Mouse (Mus musculus) heart, embryonic 10.5 days (tissue): ENCODE data around the gene 1700022I11Rik. TPM values are rescaled to one million over a fixed set of nuclear protein-coding genes. Genes with fewer than 3 reads are reported as not detected.

Experiments used
- DNase-seq: peaks from one replicate; pipeline ENCODE4 v3.0.0-alpha.2; 2017; ENCODE audit warnings: low spot score
- H3K27ac ChIP-seq: fragments of 300-500 bp; sonication (generic); 2 replicates; pipeline ENCODE4 v1.5.1; 2016; ENCODE audit warnings: mild to moderate bottlenecking
- H3K27me3 ChIP-seq: fragments of 300-500 bp; sonication (generic); 2 replicates; pipeline ENCODE4 v1.6.1; 2016; ENCODE audit warnings: mild to moderate bottlenecking; ENCODE audit not compliant: poor library complexity, insufficient read depth, severe bottlenecking
- H3K36me3 ChIP-seq: fragments of 300-500 bp; sonication (generic); 2 replicates; pipeline ENCODE4 v1.6.1; 2016; ENCODE audit warnings: mild to moderate bottlenecking, moderate library complexity
- H3K4me1 ChIP-seq: fragments of 300-500 bp; sonication (generic); 2 replicates; pipeline ENCODE4 v1.6.1; 2016; ENCODE audit warnings: mild to moderate bottlenecking
- H3K4me3 ChIP-seq: fragments of 300-500 bp; sonication (generic); 2 replicates; pipeline ENCODE4 v1.5.1; 2016; ENCODE audit warnings: mild to moderate bottlenecking, moderate library complexity
- H3K9me3 ChIP-seq: fragments of 300-500 bp; sonication (generic); 2 replicates; pipeline ENCODE4 v1.6.1; 2016; ENCODE audit warnings: mild to moderate bottlenecking, moderate library complexity
- WGBS: fragments of 180-500 bp; shearing (Covaris S2); methylation state at CpG from one replicate; pipeline ENCODE4 v1.1.7; 2016; 5-methylcytosine and 5-hydroxymethylcytosine counted together
- polyA plus RNA-seq: library from polyadenylated mRNA; unstranded; fragments of >200 nt; fragmentation: Nextera tagmentation; extraction: Ambion mirVana; gene quantifications from 2 replicates; pipeline ENCODE4 v1.2.1, GENCODE M21; 2016

The 1700022I11Rik gene
- polyA plus RNA-seq, 1 experiment from 2014 or later: 0.70 TPM

DNA sequence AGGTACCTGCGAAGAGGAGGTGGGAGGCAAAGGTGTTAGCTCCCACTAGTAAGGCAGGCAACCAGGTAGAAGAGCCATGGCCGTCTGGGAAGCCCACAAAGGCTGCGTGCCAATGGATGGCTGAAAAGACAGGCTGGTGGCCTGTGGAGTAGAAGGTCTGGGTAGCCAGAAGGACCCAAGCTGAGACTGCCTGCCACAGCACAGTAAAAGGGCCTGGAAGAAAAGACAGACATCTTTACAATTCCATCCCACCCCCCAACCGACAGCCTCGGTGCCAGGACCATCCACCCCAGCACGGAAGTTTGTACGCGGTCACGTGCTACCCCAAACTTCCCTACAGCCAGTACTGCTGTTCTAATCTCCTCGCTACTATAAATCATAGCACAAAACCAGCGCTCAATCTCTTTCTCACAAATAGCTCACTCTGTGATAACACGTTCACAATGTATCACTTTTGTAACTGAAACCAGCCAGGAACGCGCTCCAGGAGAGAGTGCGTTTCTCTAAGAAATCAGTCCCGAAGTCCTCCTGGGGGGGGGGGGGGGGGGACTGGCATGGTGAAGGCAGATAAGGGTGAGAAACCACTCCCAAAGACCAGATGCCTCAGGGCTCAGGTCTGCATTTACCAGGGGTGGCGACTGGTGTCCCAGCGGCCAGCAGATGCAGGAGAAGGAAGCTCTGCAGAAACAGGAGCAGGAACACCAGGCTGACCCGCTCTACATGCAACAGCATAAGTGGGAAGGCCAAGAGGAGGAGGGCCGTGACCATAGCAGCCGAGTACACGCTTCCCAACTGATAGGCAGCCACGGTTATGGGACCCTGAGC lies 50.4 kb downstream of the 1700022I11Rik start:
- H3K4me1 ChIP-seq: peaks cover 7% of the 10 kb centered on the region
- H3K36me3 ChIP-seq: peaks cover 81% of the 10 kb centered on the region
- no peak overlapping the region for H3K4me3 ChIP-seq
- no peaks in the 10 kb centered on the region for H3K27me3 ChIP-seq
- no peak for DNase-seq
- H3K9me3 ChIP-seq: no peaks in the 10 kb centered on the region
- whole genome bisulfite sequencing: 81% methylated on average over 23 of the region's 23 CpGs
- H3K27ac ChIP-seq: no peak overlapping the region

DNA sequence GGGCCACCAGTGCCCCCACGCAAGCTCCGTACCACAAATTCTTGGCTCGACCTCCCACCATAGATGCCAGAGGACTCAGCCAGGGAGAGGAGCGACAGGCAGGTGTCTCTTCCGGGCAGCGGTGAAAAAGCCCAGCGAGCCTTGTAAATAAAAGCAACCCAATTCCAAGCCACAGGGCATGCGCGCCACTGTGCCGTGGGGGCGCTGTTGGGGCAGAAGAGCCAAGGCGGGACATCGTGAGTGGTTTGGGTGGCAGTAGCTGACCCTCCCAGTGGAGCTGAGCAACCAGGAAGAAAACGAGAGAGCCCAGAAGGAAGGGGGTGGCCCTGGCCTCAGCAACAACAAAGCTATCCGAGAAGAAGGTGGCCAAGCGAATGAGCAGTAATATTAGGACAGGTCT lies 51.5 kb downstream of the 1700022I11Rik start:
- Histone ChIP-seq H3K4me3 (no peak overlapping the region), H3K27ac (no peak overlapping the region), H3K9me3 (no peaks in the 10 kb centered on the region), H3K27me3 (no peaks in the 10 kb centered on the region), H3K4me1 (peaks cover 11% of the 10 kb centered on the region), H3K36me3 (peaks cover 81% of the 10 kb centered on the region)
- 85% methylated on average over 16 of the region's 16 CpGs for WGBS
- DNase-seq: no peak

DNA sequence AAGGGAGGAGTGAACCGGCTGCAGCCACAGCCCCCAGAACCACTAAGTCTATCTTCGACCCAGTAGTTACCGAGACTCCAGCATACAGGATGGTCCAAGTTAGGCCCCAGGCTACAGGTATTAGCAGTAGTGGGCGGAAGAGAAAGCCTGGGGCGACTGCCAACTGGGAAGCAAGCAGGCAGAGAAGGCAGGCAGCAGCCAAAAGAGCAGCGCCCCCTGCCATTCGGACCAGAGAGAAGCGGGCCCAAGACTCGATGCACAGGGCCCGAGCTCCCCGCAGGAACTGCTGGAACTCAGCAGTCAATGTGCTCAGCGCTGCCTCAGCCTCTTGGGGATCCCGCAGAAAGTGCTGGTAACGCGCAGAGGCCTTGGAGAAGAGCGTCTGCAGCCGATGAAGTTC lies 51.9 kb downstream of the 1700022I11Rik start:
- peaks cover 81% of the 10 kb centered on the region for H3K36me3 ChIP-seq
- H3K27me3 ChIP-seq: no peaks in the 10 kb centered on the region
- no peak overlapping the region for H3K27ac ChIP-seq
- DNase-seq: no peak
- no peak overlapping the region for H3K4me3 ChIP-seq
- 72% methylated on average over 17 of the region's 17 CpGs for WGBS
- H3K4me1 ChIP-seq: peaks cover 11% of the 10 kb centered on the region
- no peaks in the 10 kb centered on the region for H3K9me3 ChIP-seq

DNA sequence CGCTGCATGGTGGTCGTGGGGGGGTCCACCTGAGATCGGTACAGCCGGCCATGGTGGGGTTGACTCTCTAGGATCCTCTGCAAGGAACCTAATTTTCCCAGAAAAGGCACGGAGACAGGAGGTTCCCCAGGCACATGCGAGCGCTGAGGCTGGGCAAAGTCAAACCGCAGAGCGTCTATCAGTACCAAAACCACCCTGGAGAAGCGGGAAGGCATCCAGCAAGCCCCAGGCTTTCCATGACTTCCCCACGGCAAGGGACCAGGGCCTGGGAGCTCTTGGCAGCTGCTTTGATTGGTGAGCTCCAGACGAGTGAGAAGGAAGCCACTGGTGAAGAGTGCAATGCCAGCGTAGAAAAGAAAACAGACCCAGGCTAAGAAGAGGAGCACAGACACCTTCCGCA lies 55.3 kb downstream of the 1700022I11Rik start:
- Histone ChIP-seq H3K4me3 (peak overlapping the region; percentile 74), H3K4me1 (peaks cover 14% of the 10 kb centered on the region), H3K27ac (peak overlapping the region; percentile 90), H3K36me3 (peaks cover 84% of the 10 kb centered on the region), H3K9me3 (no peaks in the 10 kb centered on the region), H3K27me3 (no peaks in the 10 kb centered on the region)
- 73% methylated on average over 14 of the region's 14 CpGs for WGBS
- DNase-seq: no peak

DNA sequence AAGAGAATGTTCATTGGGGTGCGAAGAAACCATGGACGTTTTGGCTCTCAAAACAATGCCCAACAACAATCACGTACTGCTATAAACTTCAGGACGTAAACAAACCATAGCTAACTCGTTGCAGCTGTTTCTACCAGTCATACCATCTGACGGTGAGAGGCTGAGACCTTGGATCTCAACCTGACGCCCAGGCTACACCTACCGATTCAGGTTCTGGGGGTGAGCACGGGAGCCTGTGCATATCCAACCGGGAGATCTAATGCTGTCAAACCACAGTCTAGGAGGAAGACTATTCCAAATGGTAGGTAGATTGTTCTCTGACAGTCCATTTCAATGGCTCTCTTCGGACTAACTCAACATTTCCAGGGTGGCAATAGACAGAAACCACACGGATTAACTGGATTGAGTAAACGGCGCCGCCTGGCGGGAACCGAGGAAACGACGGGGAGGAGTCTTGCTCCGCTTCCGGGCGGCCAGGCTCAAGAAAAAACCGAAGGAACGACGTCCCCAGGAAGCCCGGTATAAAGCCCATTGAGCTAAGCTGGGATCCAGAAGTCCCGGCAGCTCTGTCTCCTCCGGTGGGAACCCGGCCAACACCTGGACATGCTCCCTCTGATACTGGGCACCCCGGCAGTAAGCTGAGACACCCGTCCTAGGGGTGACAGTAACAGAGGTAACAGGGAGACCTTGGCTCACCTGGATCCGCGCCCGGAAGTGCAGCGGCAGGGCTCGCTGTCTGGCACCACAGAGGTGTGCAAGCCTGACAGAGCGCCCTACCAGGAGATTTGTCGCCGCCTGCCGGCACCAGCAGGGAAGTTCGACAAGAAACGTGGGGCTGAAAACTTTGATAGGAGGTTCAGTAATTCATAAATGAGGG lies 55.9 kb downstream of the 1700022I11Rik start, which contains the start of gene Pigo:
TSS of gene Pigo (minus strand) at position 736 of the 877 bp plus-strand sequence.
- no peaks in the 10 kb centered on the region for H3K27me3 ChIP-seq
- DNase-seq: peak; percentile 96
- peak within 1 kb of the TSS; percentile 74 for H3K4me3 ChIP-seq
- H3K4me1 ChIP-seq: peaks cover 20% of the 10 kb centered on the region
- 8% methylated on average over 42 of the region's 42 CpGs for WGBS
- H3K27ac ChIP-seq: peak within 1 kb of the TSS; percentile 90
- peaks cover 81% of the 10 kb centered on the region for H3K36me3 ChIP-seq
- H3K9me3 ChIP-seq: no peaks in the 10 kb centered on the region

DNA sequence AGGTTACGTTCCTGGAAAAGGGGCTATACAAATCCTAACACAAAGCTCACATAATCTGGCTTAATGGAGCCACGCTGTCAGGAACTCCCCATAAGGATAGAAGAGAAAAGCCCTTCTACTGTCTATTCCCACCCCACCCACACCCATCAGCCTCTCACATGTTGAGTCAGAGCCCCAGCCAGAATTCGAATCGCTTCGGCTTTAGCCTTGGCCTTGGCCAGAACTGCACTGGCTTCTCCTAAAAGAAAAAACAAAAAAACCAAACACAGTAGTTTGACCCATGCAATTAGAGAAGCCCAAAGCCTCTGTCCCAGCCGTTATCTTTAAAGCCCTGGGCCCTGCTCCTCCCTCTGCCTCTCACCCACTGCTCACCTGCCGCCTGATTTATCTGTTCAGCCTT lies 59.7 kb downstream of the 1700022I11Rik start:
- DNase-seq: no peak
- H3K27me3 ChIP-seq: no peaks in the 10 kb centered on the region
- H3K27ac ChIP-seq: no peak overlapping the region
- no peaks in the 10 kb centered on the region for H3K9me3 ChIP-seq
- H3K4me1 ChIP-seq: peaks cover 31% of the 10 kb centered on the region
- H3K36me3 ChIP-seq: peaks cover 52% of the 10 kb centered on the region
- no peak overlapping the region for H3K4me3 ChIP-seq
- WGBS: 92% methylated on average over 7 of the region's 7 CpGs

DNA sequence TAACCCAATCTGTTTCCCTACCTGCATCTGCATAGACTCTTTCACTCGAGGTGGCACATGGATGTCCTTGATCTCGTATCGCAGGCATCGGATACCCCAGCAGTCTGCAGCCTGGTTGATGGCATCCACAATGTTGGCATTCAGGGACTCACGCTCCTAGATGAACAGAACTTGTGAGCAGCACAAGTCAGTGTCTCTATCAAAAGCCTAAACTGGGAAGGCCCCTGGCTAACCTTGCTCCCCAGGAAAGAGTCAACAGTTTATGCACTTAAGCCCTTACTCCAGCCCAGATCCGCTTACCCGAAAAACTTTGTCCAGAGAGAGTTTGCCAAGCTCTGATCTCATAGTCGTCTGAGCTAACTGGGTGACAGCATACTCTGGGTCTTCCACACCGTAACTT lies 60.3 kb downstream of the 1700022I11Rik start:
- H3K27ac ChIP-seq: no peak overlapping the region
- no peaks in the 10 kb centered on the region for H3K9me3 ChIP-seq
- H3K36me3 ChIP-seq: peaks cover 52% of the 10 kb centered on the region
- H3K27me3 ChIP-seq: no peaks in the 10 kb centered on the region
- peaks cover 25% of the 10 kb centered on the region for H3K4me1 ChIP-seq
- DNase-seq: no peak
- H3K4me3 ChIP-seq: no peak overlapping the region; the same call in 1 of the 2 replicates
- 89% methylated on average over 9 of the region's 9 CpGs for WGBS

DNA sequence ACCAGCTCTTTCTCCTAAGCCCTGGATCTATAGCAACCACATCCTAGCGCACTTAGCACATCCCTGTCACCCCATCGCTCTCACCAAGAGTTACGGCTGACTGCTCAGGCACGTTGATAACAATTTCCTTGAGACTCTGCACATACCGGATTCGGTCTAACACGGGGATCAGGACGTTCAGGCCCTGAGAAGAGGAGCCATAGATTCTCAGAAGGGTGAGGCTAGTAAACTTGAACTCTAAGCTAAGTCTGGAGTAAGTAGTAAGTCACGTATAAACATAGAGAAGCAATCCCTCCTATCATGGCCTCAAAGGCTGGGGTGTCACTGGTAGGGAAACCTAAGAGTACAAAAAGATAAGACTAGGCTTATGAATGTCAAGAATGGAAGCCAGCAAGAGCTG lies 60.9 kb downstream of the 1700022I11Rik start:
- no peaks in the 10 kb centered on the region for H3K9me3 ChIP-seq
- H3K4me1 ChIP-seq: peaks cover 19% of the 10 kb centered on the region
- peaks cover 54% of the 10 kb centered on the region for H3K36me3 ChIP-seq
- no peaks in the 10 kb centered on the region for H3K27me3 ChIP-seq
- no peak for DNase-seq
- H3K27ac ChIP-seq: peak overlapping the region; percentile 96
- WGBS: 66% methylated on average over 9 of the region's 9 CpGs
- peak overlapping the region; percentile 73 for H3K4me3 ChIP-seq

DNA sequence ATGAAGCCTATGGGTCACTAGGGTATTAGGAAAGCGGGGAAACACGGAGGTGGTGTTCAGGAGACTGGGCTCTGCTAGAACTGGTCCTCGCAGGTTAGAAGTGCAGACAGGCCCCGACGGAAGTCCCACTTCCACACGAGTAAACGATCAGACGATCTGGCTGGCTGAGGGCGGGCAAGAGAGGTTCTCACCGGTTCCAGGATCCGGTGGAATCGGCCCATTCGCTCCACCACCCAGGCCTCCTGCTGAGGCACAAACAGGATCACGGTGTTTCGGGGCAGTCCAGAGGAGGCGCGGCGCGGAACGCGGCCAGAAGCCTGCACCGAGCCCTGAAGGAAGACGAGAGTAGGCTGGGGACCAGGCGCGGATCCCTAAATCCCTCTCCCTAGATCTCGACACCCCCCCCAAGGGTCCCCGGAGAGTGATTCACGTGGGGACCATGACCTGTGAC lies 61.4 kb downstream of the 1700022I11Rik start:
- Histone ChIP-seq H3K36me3 (peaks cover 57% of the 10 kb centered on the region), H3K27me3 (no peaks in the 10 kb centered on the region), H3K4me3 (peak overlapping the region; percentile 73), H3K27ac (peak overlapping the region; percentile 96), H3K4me1 (peaks cover 19% of the 10 kb centered on the region), H3K9me3 (no peaks in the 10 kb centered on the region)
- no peak for DNase-seq
- 2% methylated on average over 28 of the region's 28 CpGs for WGBS

DNA sequence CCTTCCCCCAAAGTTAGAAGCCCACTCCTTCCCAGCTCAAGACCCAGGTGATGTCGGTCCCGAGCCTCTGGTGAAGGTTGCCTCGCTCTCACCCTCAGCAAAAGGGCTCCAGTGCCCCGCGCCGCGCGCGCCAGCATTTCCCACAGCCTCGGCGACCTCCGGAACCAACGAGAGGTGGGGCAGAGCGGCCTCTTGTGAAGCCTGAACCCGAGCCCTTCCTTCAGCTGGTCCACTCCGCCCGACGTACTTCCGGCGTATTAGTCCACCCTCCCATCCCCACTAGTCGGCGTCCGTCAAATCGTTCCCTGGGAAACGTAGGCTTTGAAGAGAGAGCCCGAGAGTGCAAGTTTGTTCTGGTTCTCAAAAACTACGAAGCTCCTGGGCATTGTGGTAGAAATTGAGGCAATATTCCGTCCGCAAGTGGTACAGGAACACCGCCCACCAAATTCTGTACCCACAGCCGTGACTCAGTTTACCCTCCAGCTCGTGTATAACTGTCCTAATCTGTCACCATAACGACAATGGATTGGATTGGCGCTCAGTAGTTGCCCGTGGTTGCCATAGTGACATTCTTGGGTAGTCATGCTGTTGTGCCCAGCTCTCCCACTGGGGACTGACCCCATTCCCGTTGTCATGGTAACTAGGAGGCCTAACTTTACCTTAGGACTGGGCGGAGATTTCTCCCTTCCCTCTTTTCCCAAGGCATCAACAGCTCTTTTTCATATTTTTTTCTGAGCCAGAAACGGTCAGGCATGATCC lies 62.0 kb downstream of the 1700022I11Rik start, which contains the start of gene Stoml2:
TSS of gene Stoml2 (minus strand) at position 474 of the 759 bp plus-strand sequence.
- 1% methylated on average over 38 of the region's 38 CpGs for whole genome bisulfite sequencing
- Histone ChIP-seq H3K27me3 (no peaks in the 10 kb centered on the region), H3K9me3 (no peaks in the 10 kb centered on the region), H3K4me1 (peaks cover 22% of the 10 kb centered on the region), H3K4me3 (peak within 1 kb of the TSS; percentile 73), H3K36me3 (peaks cover 64% of the 10 kb centered on the region), H3K27ac (peak within 1 kb of the TSS; percentile 96)
- DNase-seq: peak; percentile 98

DNA sequence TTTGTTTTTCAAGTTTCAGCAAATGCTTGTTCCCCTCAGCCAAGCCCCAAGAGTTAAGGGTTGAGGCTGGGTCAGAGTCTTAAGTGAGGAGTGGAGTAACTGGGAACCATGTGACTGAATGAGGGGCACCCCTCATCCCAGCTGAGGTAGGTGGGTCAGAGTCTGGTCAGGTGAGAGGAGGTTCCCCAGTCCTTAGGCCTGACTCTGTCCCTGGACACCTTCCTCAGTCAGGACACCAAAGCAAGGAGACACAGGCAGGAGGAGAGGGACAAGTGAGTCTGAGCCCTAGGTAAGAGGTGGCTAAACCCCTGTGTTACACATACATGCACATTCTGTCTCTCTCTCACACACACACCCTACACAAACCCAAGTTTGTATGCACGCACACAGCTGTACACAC lies 63.1 kb downstream of the 1700022I11Rik start:
- WGBS: 100% methylated on average over 1 of the region's 1 CpGs
- no peak overlapping the region for H3K4me3 ChIP-seq
- H3K36me3 ChIP-seq: peaks cover 57% of the 10 kb centered on the region
- H3K9me3 ChIP-seq: no peaks in the 10 kb centered on the region
- H3K27me3 ChIP-seq: no peaks in the 10 kb centered on the region
- DNase-seq: no peak
- no peak overlapping the region for H3K27ac ChIP-seq
- peaks cover 32% of the 10 kb centered on the region for H3K4me1 ChIP-seq
